Mouse (Mus musculus) kidney, adult 11 months (tissue): ENCODE data around the gene B4galt5.

ENCODE experiments used
- DNase-seq: peaks from one replicate; pipeline ENCODE4 v3.0.0; 2022

B4galt5 gene

DNA sequence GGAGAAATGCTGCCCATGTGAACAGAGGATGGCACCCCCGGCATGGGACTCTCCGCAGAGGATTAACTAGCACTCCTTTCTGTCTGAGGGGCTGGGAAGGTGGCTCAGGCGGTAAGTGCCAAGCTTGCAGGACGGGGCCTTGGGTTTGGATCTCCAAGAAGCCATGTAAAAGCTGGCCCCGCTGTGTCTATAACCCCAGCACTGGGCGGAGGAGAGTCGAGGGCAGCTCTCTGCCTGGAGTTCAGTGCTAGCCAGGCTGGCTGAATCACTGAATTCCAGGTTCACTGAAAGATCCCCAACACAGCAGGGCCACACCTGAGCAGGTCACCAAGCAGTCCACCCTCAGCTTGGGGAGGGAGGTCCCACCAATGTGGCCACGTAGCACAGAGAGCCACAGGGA is 45.8 kb downstream of the B4galt5 start:
- peak; percentile 2 for DNase-seq

DNA sequence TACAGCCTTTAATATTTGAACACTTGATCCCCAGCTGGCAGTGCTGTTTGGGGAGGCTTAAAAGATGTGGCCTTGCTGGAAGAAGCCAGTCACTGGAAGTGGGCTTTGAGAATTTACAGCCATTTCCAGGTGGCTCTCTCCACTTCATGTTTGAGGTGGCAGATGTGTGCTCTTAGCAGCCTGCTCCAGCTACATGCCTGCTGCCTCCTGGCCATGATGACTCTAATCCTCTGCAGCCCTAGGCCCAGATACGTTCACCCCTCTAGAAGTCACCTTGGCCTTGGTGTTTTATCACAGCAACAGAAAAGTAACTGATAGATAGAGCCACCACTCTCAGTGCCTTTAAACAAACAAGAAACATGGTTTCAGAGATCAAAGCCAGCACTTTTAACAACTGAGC is 46.3 kb downstream of the B4galt5 start:
- DNase-seq: peak; percentile 1

DNA sequence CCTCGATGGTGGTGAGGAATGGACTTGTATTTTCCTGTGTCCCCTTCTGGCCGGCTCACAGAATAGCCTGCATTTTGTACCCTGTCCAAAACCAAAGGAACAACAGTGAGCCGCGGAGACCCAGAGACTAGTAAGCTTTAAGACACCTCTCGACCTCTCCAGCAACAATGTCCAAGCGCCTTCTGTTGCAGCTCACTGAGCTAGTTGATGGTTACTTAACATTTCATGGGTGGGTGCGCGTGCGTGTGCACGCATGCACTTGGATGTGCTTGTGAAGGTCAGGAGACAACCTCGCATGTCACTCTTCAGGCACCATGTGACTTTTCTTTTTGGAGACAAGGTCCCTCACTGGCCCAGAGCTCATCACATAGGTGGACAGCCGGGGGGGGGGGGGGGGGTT is 47.0 kb downstream of the B4galt5 start:
- DNase-seq: peak; percentile 79

DNA sequence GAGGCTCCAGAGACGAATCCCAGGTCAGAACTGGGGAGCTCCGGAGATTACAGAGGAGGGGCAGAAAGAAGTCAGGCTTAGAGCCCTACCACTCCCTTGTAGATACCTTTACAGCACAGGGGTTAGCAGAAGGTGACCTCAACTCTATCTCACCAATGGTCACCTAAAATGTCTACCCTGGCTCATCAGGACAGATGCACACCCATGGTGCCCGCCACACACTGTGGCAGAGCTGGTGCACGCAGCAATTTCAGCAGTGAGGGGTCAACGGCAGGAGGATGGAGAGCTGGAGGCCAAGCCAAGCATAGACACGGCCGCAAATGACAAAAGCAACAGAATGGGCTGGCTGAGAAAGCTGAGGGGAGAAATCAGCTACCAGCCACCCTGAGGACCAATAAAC is 47.4 kb downstream of the B4galt5 start:
- no peak for DNase-seq

DNA sequence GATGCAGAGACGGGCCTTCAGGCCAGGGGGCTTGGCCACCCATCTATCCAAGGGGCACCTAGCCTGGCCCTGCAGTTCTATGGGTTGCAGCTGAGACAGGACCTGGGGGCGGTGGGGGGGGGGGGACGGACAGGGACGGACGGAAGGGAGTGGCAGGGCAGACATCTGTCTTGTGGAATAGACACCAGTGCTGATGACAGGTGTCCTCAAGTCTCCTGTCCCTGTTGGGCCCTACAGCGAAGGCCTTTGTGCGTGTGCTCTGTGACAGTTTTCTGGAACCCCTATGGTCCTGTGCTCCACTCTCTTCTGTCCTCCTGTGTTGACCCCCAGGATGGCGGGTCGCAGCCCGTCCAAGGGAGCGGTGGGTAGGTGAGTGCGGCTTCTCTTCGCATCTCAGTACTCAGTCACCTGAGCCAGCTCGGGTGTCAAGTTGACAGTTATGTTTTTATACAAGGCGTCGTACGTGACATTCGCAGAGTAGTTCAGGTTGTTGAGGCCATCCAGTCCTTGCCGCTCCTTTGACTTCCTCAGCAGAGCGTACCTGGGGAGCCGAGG is 48.0 kb downstream of the B4galt5 start:
- DNase-seq: peak; percentile 5

DNA sequence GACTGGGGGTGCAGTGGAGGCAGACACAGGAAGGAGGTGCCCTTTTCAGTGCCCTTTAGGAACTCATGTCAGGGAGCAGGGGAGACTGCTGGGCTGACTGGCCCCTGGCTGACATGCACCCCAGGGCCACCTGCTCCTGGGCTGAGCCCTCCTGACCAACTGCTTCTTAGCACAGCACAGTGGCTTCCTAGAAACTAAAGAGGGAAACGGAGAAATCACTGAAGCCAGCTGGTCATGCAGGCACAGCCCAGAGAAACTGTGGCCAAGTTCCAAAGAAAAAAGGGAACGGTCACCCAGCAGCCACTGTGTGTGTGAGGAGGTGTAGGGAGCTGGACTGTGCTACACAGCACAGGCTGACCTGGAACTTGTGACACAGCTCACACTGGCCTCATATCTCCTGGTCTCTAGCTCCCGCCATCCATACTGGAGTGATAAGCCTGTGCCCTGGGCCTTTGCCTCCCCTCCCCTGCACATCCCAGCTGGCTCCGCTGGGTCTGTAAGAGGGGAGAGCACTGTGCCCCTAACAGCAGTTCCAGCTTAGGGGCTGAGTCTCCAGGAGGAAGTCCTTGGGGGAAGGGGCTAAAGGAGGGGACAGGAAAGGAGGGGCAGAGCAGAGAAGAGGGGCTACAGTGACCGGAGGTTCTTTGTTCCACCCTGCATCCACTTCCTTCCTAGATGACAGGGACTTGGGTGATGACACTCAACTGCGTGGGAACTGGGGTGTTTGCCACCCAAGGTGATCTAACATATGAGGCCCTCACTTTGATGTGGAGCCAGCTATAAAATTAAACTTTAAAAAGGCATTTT is 48.9 kb downstream of the B4galt5 start:
- DNase-seq: peak; percentile 12

DNA sequence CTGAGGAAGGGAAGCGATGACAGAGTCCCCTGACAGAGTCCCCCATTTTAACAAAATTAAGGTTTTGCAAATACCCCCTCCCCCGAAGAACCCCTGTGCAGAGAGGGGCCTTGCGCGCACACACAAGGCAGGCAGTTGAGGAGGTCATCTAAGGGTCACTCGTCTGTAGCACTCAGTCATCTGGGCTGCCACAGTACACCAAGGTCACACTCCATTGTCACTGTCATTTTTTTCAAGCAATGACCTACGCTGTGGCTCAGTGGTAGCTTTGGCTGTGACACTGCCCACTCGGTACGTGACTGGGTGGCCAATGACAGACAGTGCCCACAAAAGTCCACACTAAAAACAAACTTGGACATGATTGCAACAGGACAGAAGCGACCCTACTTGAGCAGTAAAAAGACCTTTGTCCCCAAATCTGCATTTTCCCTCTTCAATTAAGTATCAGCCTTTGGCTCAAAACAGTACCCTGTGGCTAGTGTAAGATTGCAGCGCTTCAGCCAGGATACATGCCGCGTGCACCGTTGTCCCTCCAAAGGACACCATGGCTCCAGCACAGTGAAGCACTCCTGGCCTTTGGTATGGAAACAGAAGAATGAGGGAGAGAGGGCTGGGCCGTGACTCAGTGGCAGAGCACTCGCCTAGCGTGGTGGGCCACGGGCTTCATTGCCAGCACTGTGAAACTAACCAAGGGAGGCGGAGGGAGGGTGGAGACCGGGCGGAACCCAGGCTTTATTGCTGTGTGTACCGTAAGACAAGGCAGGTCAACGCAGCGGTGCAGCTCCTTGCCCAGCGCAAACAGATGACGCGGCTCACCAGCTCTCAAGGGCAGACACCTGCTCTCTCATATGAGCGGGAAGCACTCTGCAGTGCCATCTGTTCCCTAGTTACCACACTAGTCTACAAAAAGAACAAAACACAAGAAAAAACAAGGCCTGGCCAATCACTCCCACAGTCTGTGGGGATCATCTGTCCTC is 50.0 kb downstream of the B4galt5 start:
- peak; percentile 13 for DNase-seq

DNA sequence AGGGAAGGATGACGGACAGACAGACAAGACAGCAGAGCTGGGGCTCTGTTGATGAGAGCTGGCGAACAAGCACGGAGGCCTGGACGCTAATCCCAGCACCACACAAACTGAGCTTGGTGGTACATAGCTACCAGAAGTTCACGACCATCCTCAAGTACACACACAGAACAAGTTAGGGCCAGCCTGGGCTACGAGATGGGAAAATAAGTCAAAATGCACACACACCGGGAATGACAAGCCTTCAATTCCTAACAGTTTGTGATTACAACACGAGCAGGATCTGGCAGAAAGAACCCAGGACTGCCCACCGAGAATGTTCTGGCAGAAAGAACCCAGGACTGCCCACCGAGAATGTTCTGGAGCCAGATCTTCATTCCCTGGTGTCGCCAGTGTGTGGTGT is 51.0 kb downstream of the B4galt5 start:
- peak; percentile 1 for DNase-seq

DNA sequence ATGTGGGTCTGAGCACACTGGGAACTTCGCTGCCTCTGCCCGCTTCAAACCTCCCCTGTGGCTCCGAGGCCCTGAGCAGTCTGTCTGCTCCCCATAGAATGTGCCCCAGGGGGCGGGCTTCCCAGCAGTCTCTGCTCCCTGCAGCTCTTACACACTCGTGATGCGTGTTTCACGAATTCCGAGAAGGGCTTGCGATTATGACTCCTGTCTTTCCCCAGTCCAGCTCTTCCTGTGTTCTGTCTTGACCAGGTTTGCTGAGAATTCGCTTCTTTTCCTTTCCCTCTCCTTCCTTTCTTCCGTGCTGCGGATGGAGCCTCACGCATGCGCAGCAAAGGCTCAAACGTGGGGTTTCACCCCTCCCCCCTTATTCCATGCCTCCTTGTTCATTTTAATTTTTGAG is 54.1 kb downstream of the B4galt5 start:
- DNase-seq: peak; percentile 1

DNA sequence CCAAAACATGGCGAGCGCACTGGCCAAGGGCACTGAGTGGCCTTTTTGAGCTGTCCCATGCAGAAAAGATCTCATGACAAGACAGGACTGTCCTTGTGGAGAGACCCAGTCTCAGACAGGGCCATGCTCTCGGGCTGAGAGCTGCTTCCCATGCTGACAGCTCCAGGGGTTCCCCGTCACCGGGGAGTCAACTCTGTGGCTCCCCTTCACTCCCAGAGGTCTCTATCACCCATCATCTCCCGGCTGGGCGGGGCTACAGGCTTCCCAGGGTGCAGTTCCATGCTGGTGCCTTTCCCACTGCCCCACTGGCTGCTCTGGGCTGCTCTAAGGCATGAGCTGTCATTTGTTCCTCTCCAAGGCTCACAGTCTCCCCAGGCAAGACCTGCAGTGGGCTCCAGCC is 54.8 kb downstream of the B4galt5 start:
- peak; percentile 1 for DNase-seq

DNA sequence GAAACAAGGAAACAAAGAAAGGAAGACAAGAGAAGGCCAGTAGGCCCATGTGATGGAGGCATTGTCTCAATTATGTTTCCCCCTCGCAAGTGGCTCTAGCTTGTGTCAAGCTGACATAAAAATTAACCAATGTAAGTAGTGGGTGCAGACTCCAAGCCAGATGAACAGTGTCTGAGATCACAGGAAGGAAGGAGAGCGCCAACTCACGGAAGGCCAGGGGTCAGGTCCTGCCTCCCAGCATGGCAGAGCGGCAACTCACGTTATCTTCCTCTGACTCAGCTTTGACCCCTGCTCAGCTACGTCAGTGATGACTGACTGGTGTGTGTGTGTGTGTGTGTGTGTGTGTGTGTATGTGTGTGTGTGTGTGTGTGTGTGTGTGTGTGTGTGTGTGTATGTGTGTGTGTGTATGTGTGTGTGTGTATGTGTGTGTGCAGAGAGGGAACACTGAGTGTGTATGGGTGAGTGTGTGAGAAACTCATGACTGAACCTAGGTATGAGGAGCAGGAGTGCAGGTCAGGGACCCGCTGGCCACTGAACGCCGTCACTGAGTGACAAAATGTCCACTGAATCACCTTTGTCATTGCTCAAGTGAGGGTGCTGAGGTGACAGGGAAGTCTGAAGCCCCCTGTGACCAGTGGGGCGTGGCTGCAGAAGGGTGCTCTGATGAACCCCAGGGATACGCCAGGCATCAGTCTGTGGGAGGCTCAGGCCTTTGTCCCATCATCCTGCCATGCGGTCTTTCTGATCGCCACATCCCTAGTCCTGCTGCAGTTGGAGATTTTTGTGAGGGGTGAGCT is 55.5 kb downstream of the B4galt5 start:
- DNase-seq: peak; percentile 30

DNA sequence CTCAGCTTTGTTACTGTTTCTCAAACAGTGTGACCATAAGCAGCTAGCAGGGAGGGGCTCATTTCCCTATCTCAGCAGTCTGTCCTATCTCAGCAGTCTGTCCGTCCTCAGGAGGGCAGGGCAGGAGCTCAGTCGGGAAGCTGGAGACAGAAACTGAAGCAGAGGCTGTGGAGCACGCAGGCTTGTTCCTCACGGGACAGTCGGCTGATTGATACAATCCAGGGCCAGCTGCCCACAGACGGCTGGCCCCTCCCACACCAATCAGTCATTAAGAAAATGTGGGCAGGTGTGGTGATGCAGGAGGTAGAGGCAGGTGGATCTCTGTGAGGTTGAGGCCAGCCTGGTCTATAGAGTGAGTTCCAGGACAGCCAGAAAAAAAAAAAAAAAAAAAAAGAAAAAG is 56.1 kb downstream of the B4galt5 start:
- DNase-seq: peak; percentile 8

DNA sequence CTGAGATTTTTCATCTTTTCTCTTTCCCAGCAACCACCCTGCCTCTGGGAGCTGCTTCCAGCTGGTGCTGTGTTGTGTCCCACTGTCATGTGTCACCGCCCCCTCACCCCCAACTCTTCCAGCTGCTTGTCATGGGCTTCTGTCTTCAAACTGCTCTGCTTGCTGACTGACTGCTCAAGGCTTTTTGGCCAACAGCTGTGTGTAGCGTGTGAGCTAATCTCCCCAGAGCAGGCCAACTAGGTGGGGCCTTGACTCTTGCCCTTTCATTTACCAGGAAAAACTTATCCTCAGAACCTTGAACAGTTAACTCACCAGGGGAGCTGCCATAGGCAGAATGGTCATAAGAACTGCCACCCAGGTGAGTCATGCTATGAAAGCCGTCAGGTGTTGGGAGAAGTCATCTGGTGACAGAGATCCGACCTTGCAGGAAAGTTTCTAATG is 56.8 kb downstream of the B4galt5 start:
- peak; percentile 9 for DNase-seq

DNA sequence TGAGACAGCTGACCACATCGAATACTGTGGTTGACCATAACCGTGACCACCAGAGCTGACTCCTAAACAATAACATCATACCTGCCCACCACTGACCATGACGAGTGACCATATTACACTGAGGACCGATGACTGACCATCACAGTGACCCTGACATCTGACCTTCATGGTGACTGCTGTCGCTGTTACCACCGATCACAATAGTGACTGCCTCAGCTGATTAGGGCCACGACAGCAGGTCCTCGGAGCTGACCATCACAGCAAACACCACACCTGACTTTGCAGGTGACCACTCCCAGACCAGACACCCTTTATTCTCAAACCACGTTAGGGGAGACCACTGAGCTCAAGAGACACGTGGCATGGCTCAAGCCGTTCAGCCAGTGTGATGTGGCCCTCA is 57.3 kb downstream of the B4galt5 start:
- peak; percentile 0 for DNase-seq

DNA sequence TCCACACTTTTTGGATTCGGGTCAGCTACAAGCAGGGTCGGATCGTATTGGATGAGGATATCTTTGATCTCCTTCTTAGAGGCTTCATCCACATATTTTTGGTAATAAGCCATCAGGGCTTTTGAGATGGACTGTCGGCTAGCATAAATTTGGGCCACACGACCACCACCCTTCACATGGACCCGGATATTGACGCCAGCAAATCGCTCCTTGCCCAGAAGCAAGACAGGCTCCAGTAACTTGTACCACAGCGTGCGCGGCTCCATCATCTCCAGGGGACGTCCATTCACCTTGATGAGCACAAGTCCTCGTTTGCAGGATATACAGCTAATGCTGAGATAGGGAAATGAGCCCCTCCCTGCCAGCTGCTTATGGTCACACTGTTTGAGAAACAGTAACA is 67.5 kb downstream of the B4galt5 start:
- DNase-seq: peak; percentile 1

DNA sequence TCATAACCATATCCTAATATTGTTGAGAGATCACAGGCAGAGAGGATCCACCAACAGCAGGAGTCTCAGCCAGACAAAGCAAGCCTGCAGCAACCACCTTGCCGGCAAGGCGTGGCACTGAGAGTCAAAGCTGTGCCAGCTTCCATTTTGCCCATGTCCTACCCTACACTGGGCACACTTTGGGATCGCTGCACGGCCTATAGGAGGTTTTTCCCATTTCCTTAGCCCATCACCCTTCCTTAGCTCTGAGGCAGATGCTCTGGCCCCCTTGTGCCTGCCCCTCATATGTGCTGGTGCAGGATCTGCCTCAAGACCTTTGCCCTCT is 68.0 kb downstream of the B4galt5 start:
- no peak for DNase-seq

DNA sequence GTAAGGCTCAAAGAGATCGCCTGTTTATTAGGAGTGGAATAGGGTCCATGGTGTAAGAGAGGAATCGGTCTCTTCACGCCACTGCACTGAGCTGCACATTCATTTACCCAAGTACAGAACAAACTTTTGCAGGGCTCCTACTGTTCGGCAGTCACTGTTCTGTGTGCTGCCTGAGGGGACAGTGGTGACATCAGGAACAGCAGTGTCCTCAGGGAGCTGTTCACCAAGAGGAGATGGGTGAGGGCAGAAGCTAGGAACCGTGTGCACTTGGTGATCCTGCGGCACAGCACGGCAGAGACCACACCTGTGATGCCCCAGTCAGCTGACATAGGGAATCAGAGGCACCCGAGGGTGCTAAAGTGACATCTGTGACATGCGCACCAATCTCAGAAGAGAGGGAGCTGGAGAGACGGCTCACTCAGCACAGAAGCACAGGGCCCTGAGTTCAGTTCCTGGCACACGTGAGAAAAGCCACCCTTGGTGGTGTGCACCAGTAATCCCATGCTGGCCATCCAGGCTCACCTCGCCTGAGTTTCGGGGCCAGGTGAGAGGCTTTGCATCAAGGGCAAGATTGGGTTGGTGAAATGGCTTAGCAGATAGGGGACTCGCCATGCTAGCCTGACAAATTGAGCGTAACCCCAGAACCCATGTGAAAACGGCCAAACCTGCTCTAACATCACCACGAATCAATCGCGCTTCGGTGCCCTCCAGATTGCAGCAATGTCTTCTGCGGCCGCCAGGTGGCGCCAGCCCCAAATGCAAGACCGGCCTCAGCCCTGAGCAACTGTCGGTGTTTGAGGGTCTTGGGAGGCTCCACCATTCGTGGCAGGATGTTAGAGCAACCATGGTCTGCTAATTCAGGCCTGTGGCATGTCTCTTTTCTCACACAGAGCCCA is 68.6 kb downstream of the B4galt5 start:
- DNase-seq: peak; percentile 58

DNA sequence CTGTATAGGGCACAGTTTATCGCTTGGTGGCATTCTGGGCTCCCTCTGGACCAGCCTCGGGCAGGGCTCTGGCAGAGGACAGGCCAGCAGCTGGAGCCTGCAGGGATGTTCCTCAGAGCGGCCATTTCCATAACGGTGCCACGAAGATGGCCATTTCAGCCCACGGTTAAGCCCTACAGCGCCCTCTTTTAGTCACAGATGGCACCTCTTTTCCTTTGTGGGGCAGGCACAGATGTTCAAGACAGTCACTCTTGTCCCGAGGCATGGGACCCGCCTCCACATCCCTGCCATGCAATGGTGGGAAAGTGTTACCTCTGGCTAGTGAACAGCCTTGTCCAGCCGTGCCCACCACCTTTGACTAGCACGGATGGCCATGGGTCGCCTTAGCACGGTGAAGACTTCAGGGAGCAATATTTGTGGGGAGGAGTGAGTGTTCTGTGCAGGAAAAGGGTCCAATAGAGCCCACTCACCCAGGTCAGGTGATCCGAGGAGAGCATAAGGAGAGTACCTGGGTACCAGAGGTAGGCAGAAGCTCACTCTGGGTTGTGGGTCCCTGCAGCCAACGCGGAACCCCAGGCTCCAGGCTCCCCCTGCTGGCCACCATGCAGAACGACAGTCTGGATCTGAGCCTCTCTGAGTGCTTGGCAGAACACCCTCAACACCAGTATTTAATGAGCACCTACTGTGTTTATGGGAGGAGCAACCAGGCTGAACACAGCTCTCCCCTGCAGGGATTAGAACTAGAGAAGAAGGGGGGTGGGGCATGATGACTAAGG is 70.0 kb downstream of the B4galt5 start:
- DNase-seq: peak; percentile 18

DNA sequence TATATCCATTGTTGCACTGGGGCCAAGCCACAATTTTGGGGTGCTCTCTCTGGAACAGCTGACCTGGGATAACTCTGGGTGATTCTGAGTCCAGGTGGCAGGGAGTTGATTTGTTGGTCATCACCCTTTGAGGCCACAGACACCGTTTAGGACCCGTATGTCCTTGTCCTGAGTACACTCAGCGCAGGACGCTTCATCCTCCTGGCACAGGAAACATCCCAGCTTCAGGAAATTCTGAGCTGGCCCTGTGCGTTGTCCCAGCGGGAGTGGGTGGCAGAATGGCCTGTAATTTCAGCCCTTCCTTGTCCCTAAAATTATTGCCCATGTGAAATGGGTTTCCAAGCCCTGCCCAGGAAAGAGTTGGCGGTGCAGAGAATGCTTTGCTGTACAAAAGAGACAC is 71.0 kb downstream of the B4galt5 start:
- peak; percentile 1 for DNase-seq

DNA sequence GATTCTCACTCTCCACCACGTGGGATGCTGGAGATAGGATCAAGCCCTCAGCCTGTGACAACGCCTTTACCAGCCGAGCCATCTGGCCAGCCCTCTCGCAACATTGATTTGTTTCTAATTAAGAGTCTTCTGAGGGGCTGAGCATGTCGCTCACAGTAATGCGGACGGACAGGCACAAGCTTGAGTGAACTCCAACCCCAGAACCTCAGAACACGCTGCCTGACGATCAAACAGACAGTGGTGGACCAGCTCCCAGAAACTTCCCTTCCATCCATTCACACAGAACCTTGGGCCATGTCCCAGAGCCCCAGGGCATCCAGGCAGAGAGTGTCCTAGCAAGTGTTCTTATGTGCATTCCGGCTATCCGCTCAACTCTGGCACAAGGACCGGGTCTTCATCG is 72.0 kb downstream of the B4galt5 start:
- peak; percentile 1 for DNase-seq

DNA sequence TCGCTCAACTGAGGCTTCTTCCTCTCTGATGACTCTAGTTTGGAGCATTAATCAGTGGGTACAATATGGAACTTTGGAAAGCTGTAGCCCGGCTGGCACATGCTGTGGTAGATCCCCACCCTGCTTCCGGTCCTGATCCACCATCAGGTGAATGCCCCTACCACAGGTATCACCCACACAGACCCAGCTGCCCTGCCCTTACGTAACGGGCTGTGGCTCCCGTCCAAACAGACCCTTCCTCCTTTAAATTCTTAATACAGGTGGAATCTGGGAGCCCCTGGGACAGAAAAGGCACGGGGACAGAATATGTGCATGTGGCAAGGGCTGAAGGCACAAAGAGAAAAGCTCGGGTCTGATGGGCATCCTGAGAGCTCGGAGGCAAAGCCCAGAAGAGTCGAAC is 73.1 kb downstream of the B4galt5 start:
- peak; percentile 1 for DNase-seq
